Mouse (Mus musculus): ENCODE data around the gene Srpr. TPM values are rescaled to one million over a fixed set of nuclear protein-coding genes. Genes with fewer than 3 reads are reported as not detected.

The Srpr gene
- polyA plus RNA-seq, 1 experiment from 2014 or later = 97.4 TPM

GRCm38 (mm10) chr9:35217963-35218362 is 18.0 kb downstream of the Srpr start:
- H3K4me2 ChIP-seq = no peak overlapping the region
- no peak for ATAC-seq (ENCODE audit: insufficient number of reproducible peaks, low FRiP score)
- no peaks in the 10 kb centered on the region for H3K4me1 ChIP-seq (replicated peaks)
- no peak overlapping the region for H3K9ac ChIP-seq
- no peaks in the 10 kb centered on the region for H3K27me3 ChIP-seq (replicated peaks)
- no peak overlapping the region for H3K4me3 ChIP-seq
- peaks cover 87% of the 10 kb centered on the region for H3K36me3 ChIP-seq
- H3K27ac ChIP-seq (ENCODE audit: poor library complexity, severe bottlenecking) = no peak overlapping the region
- H3K9me3 ChIP-seq (replicated peaks) = no peaks in the 10 kb centered on the region
- 80% methylated on average over 1 of the region's 1 CpGs for WGBS

GRCm38 (mm10) chr9:35223466-35223865 is 23.5 kb downstream of the Srpr start:
- Histone ChIP-seq H3K4me2 (no peak overlapping the region), H3K4me3 (no peak overlapping the region), H3K9me3 (replicated peaks) (no peaks in the 10 kb centered on the region), H3K4me1 (replicated peaks) (no peaks in the 10 kb centered on the region), H3K36me3 (peaks cover 52% of the 10 kb centered on the region), H3K27me3 (replicated peaks) (no peaks in the 10 kb centered on the region), H3K9ac (no peak overlapping the region), H3K27ac (ENCODE audit: poor library complexity, severe bottlenecking) (no peak overlapping the region)
- 89% methylated on average over 3 of the region's 3 CpGs for WGBS
- ATAC-seq (ENCODE audit: insufficient number of reproducible peaks, low FRiP score) = no peak

GRCm38 (mm10) chr9:35228671-35229070 is 28.7 kb downstream of the Srpr start:
- Histone ChIP-seq H3K36me3 (peaks cover 40% of the 10 kb centered on the region), H3K9me3 (replicated peaks) (no peaks in the 10 kb centered on the region), H3K4me2 (no peak overlapping the region), H3K27me3 (replicated peaks) (no peaks in the 10 kb centered on the region), H3K4me3 (no peak overlapping the region), H3K27ac (ENCODE audit: poor library complexity, severe bottlenecking) (no peak overlapping the region), H3K4me1 (replicated peaks) (no peaks in the 10 kb centered on the region), H3K9ac (no peak overlapping the region)
- 86% methylated on average over 3 of the region's 3 CpGs for WGBS
- ATAC-seq (ENCODE audit: insufficient number of reproducible peaks, low FRiP score) = no peak

- peaks cover 9% of the 10 kb centered on the region for H3K4me1 ChIP-seq (replicated peaks)
- no peak overlapping the region for H3K27ac ChIP-seq (ENCODE audit: poor library complexity, severe bottlenecking)
- H3K36me3 ChIP-seq = peaks cover 30% of the 10 kb centered on the region
- no peaks in the 10 kb centered on the region for H3K27me3 ChIP-seq (replicated peaks)
- no peaks in the 10 kb centered on the region for H3K9me3 ChIP-seq (replicated peaks)
- 56% methylated on average over 3 of the region's 3 CpGs for WGBS
- ATAC-seq (ENCODE audit: insufficient number of reproducible peaks, low FRiP score) = no peak
- H3K4me2 ChIP-seq = no peak overlapping the region
- H3K4me3 ChIP-seq = no peak overlapping the region
- H3K9ac ChIP-seq = no peak overlapping the region
Observed at GRCm38 (mm10) chr9:35235996-35236395, 36.0 kb downstream of the Srpr start.

GRCm38 (mm10) chr9:35238371-35238770 is 38.4 kb downstream of the Srpr start:
- 90% methylated on average over 1 of the region's 1 CpGs for WGBS
- H3K9ac ChIP-seq = no peak overlapping the region
- ATAC-seq (ENCODE audit: insufficient number of reproducible peaks, low FRiP score) = no peak

GRCm38 (mm10) chr9:35238915-35239571 is 39.1 kb downstream of the Srpr start:
- no peak overlapping the region for H3K4me2 ChIP-seq
- 50% methylated on average over 6 of the region's 6 CpGs for WGBS
- no peak overlapping the region for H3K9ac ChIP-seq
- peak; percentile 82 for ATAC-seq (ENCODE audit: insufficient number of reproducible peaks, low FRiP score)
- peaks cover 5% of the 10 kb centered on the region for H3K36me3 ChIP-seq
- H3K4me3 ChIP-seq = no peak overlapping the region
- H3K4me1 ChIP-seq (replicated peaks) = peaks cover 9% of the 10 kb centered on the region
- H3K27me3 ChIP-seq (replicated peaks) = no peaks in the 10 kb centered on the region
- no peaks in the 10 kb centered on the region for H3K9me3 ChIP-seq (replicated peaks)
- peak overlapping the region; percentile 16; the same call in 1 of the 2 replicates for H3K27ac ChIP-seq (ENCODE audit: poor library complexity, severe bottlenecking)

More at GRCm38 (mm10) chr9:35238371-35238770, 38.4 kb downstream of the Srpr start:
- Histone ChIP-seq H3K27ac (ENCODE audit: poor library complexity, severe bottlenecking) (no peak overlapping the region), H3K4me1 (replicated peaks) (peaks cover 9% of the 10 kb centered on the region), H3K27me3 (replicated peaks) (no peaks in the 10 kb centered on the region), H3K9me3 (replicated peaks) (no peaks in the 10 kb centered on the region), H3K4me3 (no peak overlapping the region), H3K4me2 (no peak overlapping the region), H3K36me3 (peaks cover 9% of the 10 kb centered on the region)

GRCm38 (mm10) chr9:35239734-35240133 is 39.8 kb downstream of the Srpr start:
- no peak overlapping the region for H3K4me3 ChIP-seq
- no peak for ATAC-seq (ENCODE audit: insufficient number of reproducible peaks, low FRiP score)
- WGBS = 54% methylated on average over 1 of the region's 1 CpGs

GRCm38 (mm10) chr9:35247405-35247804 is 47.4 kb downstream of the Srpr start:
- Histone ChIP-seq H3K9me3 (replicated peaks) (no peaks in the 10 kb centered on the region), H3K36me3 (0 out of 2 replicates have a peak, but pooled peaks cover 3% of the 10 kb centered on the region), H3K4me2 (no peak overlapping the region), H3K27me3 (replicated peaks) (no peaks in the 10 kb centered on the region), H3K27ac (ENCODE audit: poor library complexity, severe bottlenecking) (no peak overlapping the region), H3K9ac (no peak overlapping the region), H3K4me1 (replicated peaks) (peaks cover 7% of the 10 kb centered on the region; the same call in 1 of the 2 replicates), H3K4me3 (no peak overlapping the region)
- 96% methylated on average over 2 of the region's 2 CpGs for WGBS
- no peak for ATAC-seq (ENCODE audit: insufficient number of reproducible peaks, low FRiP score)

More at GRCm38 (mm10) chr9:35239734-35240133, 39.8 kb downstream of the Srpr start:
- Histone ChIP-seq H3K9ac (no peak overlapping the region), H3K27me3 (replicated peaks) (no peaks in the 10 kb centered on the region), H3K9me3 (replicated peaks) (no peaks in the 10 kb centered on the region), H3K4me1 (replicated peaks) (peaks cover 9% of the 10 kb centered on the region), H3K4me2 (no peak overlapping the region), H3K27ac (ENCODE audit: poor library complexity, severe bottlenecking) (no peak overlapping the region), H3K36me3 (peaks cover 1% of the 10 kb centered on the region; the same call in 1 of the 2 replicates)

GRCm38 (mm10) chr9:35249476-35249875 is 49.5 kb downstream of the Srpr start:
- no peak overlapping the region for H3K9ac ChIP-seq
- H3K9me3 ChIP-seq (replicated peaks) = no peaks in the 10 kb centered on the region
- H3K27ac ChIP-seq (ENCODE audit: poor library complexity, severe bottlenecking) = no peak overlapping the region
- H3K27me3 ChIP-seq (replicated peaks) = no peaks in the 10 kb centered on the region
- no peak overlapping the region for H3K4me3 ChIP-seq
- ATAC-seq (ENCODE audit: insufficient number of reproducible peaks, low FRiP score) = no peak
- peaks cover 7% of the 10 kb centered on the region; the same call in 1 of the 2 replicates for H3K4me1 ChIP-seq (replicated peaks)
- no peak overlapping the region for H3K4me2 ChIP-seq
- H3K36me3 ChIP-seq = 0 out of 2 replicates have a peak, but pooled peaks cover 3% of the 10 kb centered on the region

- no peak overlapping the region for H3K27ac ChIP-seq (ENCODE audit: poor library complexity, severe bottlenecking)
- no peaks in the 10 kb centered on the region; the same call in 1 of the 2 replicates for H3K36me3 ChIP-seq
- no peak overlapping the region for H3K9ac ChIP-seq
- ATAC-seq (ENCODE audit: insufficient number of reproducible peaks, low FRiP score) = no peak
- peaks cover 5% of the 10 kb centered on the region for H3K4me1 ChIP-seq (replicated peaks)
- 60% methylated on average over 7 of the region's 7 CpGs for WGBS
- H3K4me3 ChIP-seq = no peak overlapping the region
- H3K4me2 ChIP-seq = no peak overlapping the region
- no peaks in the 10 kb centered on the region for H3K9me3 ChIP-seq (replicated peaks)
- no peaks in the 10 kb centered on the region for H3K27me3 ChIP-seq (replicated peaks)
Observed at GRCm38 (mm10) chr9:35257365-35257764, 57.4 kb downstream of the Srpr start.

GRCm38 (mm10) chr9:35262418-35262817 is 62.4 kb downstream of the Srpr start:
- H3K27ac ChIP-seq (ENCODE audit: poor library complexity, severe bottlenecking) = no peak overlapping the region
- H3K4me2 ChIP-seq = no peak overlapping the region
- WGBS = 62% methylated on average over 4 of the region's 4 CpGs

GRCm38 (mm10) chr9:35263431-35263830 is 63.5 kb downstream of the Srpr start:
- Histone ChIP-seq H3K36me3 (no peaks in the 10 kb centered on the region; the same call in 1 of the 2 replicates), H3K4me1 (replicated peaks) (peaks cover 11% of the 10 kb centered on the region)

More at GRCm38 (mm10) chr9:35262418-35262817, 62.4 kb downstream of the Srpr start:
- peaks cover 11% of the 10 kb centered on the region for H3K4me1 ChIP-seq (replicated peaks)
- no peak overlapping the region for H3K9ac ChIP-seq
- no peak overlapping the region for H3K4me3 ChIP-seq
- H3K36me3 ChIP-seq = no peaks in the 10 kb centered on the region; the same call in 1 of the 2 replicates
- no peak for ATAC-seq (ENCODE audit: insufficient number of reproducible peaks, low FRiP score)
- H3K27me3 ChIP-seq (replicated peaks) = no peaks in the 10 kb centered on the region
- no peaks in the 10 kb centered on the region for H3K9me3 ChIP-seq (replicated peaks)

More at GRCm38 (mm10) chr9:35263431-35263830, 63.5 kb downstream of the Srpr start:
- no peaks in the 10 kb centered on the region for H3K9me3 ChIP-seq (replicated peaks)
- no peak overlapping the region for H3K27ac ChIP-seq (ENCODE audit: poor library complexity, severe bottlenecking)
- H3K4me2 ChIP-seq = no peak overlapping the region
- H3K4me3 ChIP-seq = no peak overlapping the region
- ATAC-seq (ENCODE audit: insufficient number of reproducible peaks, low FRiP score) = no peak
- WGBS = 60% methylated on average over 2 of the region's 2 CpGs
- no peaks in the 10 kb centered on the region for H3K27me3 ChIP-seq (replicated peaks)
- H3K9ac ChIP-seq = no peak overlapping the region
